Comparison of ENCODE assay signal across 24 mouse cellular contexts in genomic region chr1:151053268-151053667, GRCm38 (mm10).
DNase-seq lines count a peak whose midpoint lies in the region; ATAC-seq and TF ChIP-seq lines count a peak whose summit lies in the region.
"Had no signal": no experiment of that assay in that cellular context is flagged by ENCODE, and none has a peak within 500 bp of the region (broad histone marks: within the 10 kb centered on the region; RNA-seq: fewer than 3 reads in every experiment).

No protein-coding gene starts in this region.

- no peak for TF ChIP-seq POLR2A in CH12.LX (IDR thresholded peaks at IDR 0.05; ENCODE audit: low read depth, low read length)

- 56% methylated on average over 5 of the region's 5 CpGs for WGBS in intestine, embryonic 15.5 days

- no peak overlapping the region for H3K9ac ChIP-seq in CH12.LX (ENCODE audit: insufficient read depth, low read depth)
- H3K9ac ChIP-seq in intestine, embryonic 15.5 days: no peak overlapping the region
- H3K9ac ChIP-seq: forebrain, embryonic 12.5 days; hindbrain, embryonic 13.5 days; liver, embryonic 12.5 days; liver, postnatal 0 days; midbrain, embryonic 13.5 days had no signal

- H3K27me3 ChIP-seq in CH12.LX (replicated peaks): no peaks in the 10 kb centered on the region
- no peaks in the 10 kb centered on the region for H3K27me3 ChIP-seq in intestine, embryonic 15.5 days (replicated peaks)
- H3K27me3 ChIP-seq: forebrain, embryonic 12.5 days; hindbrain, embryonic 13.5 days; liver, embryonic 12.5 days; midbrain, embryonic 13.5 days had no signal

- no peaks in the 10 kb centered on the region for H3K9me3 ChIP-seq in CH12.LX (replicated peaks; ENCODE audit: low read length)
- H3K9me3 ChIP-seq in intestine, embryonic 15.5 days: no peaks in the 10 kb centered on the region
- H3K9me3 ChIP-seq: forebrain, embryonic 12.5 days; hindbrain, embryonic 13.5 days; liver, embryonic 12.5 days; midbrain, embryonic 13.5 days had no signal

- peak overlapping the region; percentile 50; the same call in 1 of the 2 replicates for H3K4me2 ChIP-seq in CH12.LX (ENCODE audit: insufficient read depth, low read depth, poor library complexity, severe bottlenecking)
- no peak overlapping the region for H3K4me2 ChIP-seq in intestine, embryonic 15.5 days (replicated peaks)
- H3K4me2 ChIP-seq: forebrain, embryonic 12.5 days; heart, embryonic 11.5 days; hindbrain, embryonic 13.5 days; liver, embryonic 12.5 days; midbrain, embryonic 13.5 days had no signal

- no peak overlapping the region for H3K4me3 ChIP-seq in CH12.LX (replicated peaks in 1 of 3; ENCODE audit: low read depth in 2 of 3, low read length in 2 of 3, poor library complexity in 1 of 3)
- no peak overlapping the region for H3K4me3 ChIP-seq in intestine, embryonic 15.5 days (replicated peaks)
- H3K4me3 ChIP-seq: erythroblast, embryonic 14.5 days; forebrain, embryonic 12.5 days; hindbrain, embryonic 13.5 days; liver, embryonic 12.5 days; midbrain, embryonic 13.5 days had no signal

- peak; percentile 36 for DNase-seq in kidney, adult 18-20 months
- no peak for DNase-seq in kidney, adult 11 months
- DNase-seq in CH12.LX (ENCODE audit: extremely low read depth): peak; percentile 62
- DNase-seq in kidney, postnatal 36 days: peak; percentile 63 to 64
- DNase-seq in embryo, embryonic 10 days (ENCODE audit: low spot score): no peak
- no peak for DNase-seq in adrenal gland, adult (ENCODE audit: inconsistent age in 2 of 2, low spot score in 1 of 2)
- DNase-seq: adrenal gland, postnatal 10 days; B cell, adult 2 months; cerebellum, adult 18-20 months; cerebellum, postnatal 10 days; gastrocnemius, postnatal 14 days; heart, postnatal 36 days; layer of hippocampus, postnatal 36 days; left cerebral cortex, postnatal 4 days; liver, postnatal 0 days; thymus, postnatal 4 days had no signal

- ATAC-seq in intestine, embryonic 15.5 days: 0 out of 2 replicates have a peak, but pooled peaks have one; percentile 42
- ATAC-seq: liver, embryonic 12.5 days; liver, postnatal 0 days; midbrain, embryonic 13.5 days had no signal

- no peak overlapping the region for H3K27ac ChIP-seq in CH12.LX (ENCODE audit: insufficient read depth, low read depth)
- no peak overlapping the region for H3K27ac ChIP-seq in intestine, embryonic 15.5 days
- H3K27ac ChIP-seq: forebrain, embryonic 12.5 days; hindbrain, embryonic 13.5 days; liver, embryonic 12.5 days; macrophage; midbrain, embryonic 13.5 days had no signal

- peaks cover 6 to 26% of the 10 kb centered on the region in 2 experiments for H3K4me1 ChIP-seq in CH12.LX (ENCODE audit: control insufficient read depth in 1 of 2, insufficient read depth in 2 of 2)
- no peaks in the 10 kb centered on the region for H3K4me1 ChIP-seq in intestine, embryonic 15.5 days (replicated peaks)
- H3K4me1 ChIP-seq: forebrain, embryonic 12.5 days; hindbrain, embryonic 13.5 days; liver, embryonic 12.5 days; midbrain, embryonic 13.5 days had no signal

- no peaks in the 10 kb centered on the region for H3K36me3 ChIP-seq in CH12.LX (replicated peaks in 1 of 2; ENCODE audit: control insufficient read depth in 1 of 2, insufficient read depth in 1 of 2, low read length in 1 of 2)
- no peaks in the 10 kb centered on the region for H3K36me3 ChIP-seq in intestine, embryonic 15.5 days
- H3K36me3 ChIP-seq: forebrain, embryonic 12.5 days; hindbrain, embryonic 13.5 days; liver, embryonic 12.5 days; midbrain, embryonic 13.5 days had no signal

- in situ Hi-C loops in CH12.LX (cut with MboI; ENCODE audit: low pct_ligation_motif_present, low pct_unique_long_range_greater_than_20kb, low sequenced_read_pairs): no loop called here

- no peaks in the 10 kb centered on the region for H3K79me2 ChIP-seq in CH12.LX (replicated peaks; ENCODE audit: control insufficient read depth, extremely low read depth, insufficient read depth, poor library complexity, severe bottlenecking)

- TF ChIP-seq CTCF in CH12.LX (conservative IDR thresholded peaks at IDR 0.05 in 1 of 2, IDR thresholded peaks at IDR 0.05 in 1 of 2; ENCODE audit: low read depth in 2 of 2, low read length in 2 of 2): no peak

- TF ChIP-seq EP300 in CH12.LX (IDR thresholded peaks at IDR 0.05; ENCODE audit: low read length): peak; percentile 42; the same call in 1 of the 2 replicates

- dilution Hi-C loops in CH12.LX (cut with MboI; ENCODE audit: extremely low pct_ligation_motif_present, extremely low pct_unique_long_range_greater_than_20kb, low sequenced_read_pairs): no loop called here

- TF ChIP-seq RAD21 in CH12.LX (IDR thresholded peaks at IDR 0.05; ENCODE audit: low read depth, low read length): no peak

TF ChIP-seq in CH12.LX, 34 proteins besides CTCF, POLR2A, EP300 and RAD21:
- TF ChIP-seq ZNF384 (IDR thresholded peaks at IDR 0.05; ENCODE audit: low read depth, low read length): no peak
- TF ChIP-seq E2F4 (IDR thresholded peaks at IDR 0.05; ENCODE audit: insufficient replicate concordance, low read depth, low read length): no peak
- TF ChIP-seq CHD1 (IDR thresholded peaks at IDR 0.05; ENCODE audit: low read depth, low read length): peak; percentile 97
- TF ChIP-seq MAZ (IDR thresholded peaks at IDR 0.05; ENCODE audit: low read depth, low read length): 0 out of 2 replicates have a peak, but pooled peaks have one; percentile 49
- no peak for TF ChIP-seq ZKSCAN1 (IDR thresholded peaks at IDR 0.05; ENCODE audit: borderline replicate concordance, low read depth, low read length)
- peak; percentile 59; the same call in 1 of the 2 replicates for TF ChIP-seq MEF2A (IDR thresholded peaks at IDR 0.05; ENCODE audit: borderline replicate concordance, low read depth, low read length)
- TF ChIP-seq JUND (conservative IDR thresholded peaks at IDR 0.05; ENCODE audit: low read depth, low read length): peak; percentile 20; the same call in 1 of the 2 replicates
- no peak for TF ChIP-seq ZMIZ1 (IDR thresholded peaks at IDR 0.05; ENCODE audit: low read depth, low read length)
- TF ChIP-seq SIN3A (IDR thresholded peaks at IDR 0.05; ENCODE audit: low read length): 0 out of 2 replicates have a peak, but pooled peaks have one; percentile 54
- TF ChIP-seq MYC (IDR thresholded peaks at IDR 0.05; ENCODE audit: low read depth, low read length): peak; percentile 70; the same call in 1 of the 2 replicates
- peak; percentile 68 for TF ChIP-seq MXI1 (IDR thresholded peaks at IDR 0.05; ENCODE audit: low read depth, low read length)
- peak; percentile 94 for TF ChIP-seq IRF4 (IDR thresholded peaks at IDR 0.05; ENCODE audit: low read depth, low read length)
- TF ChIP-seq TBP (conservative IDR thresholded peaks at IDR 0.05; ENCODE audit: low read depth, low read length): no peak
- peak; percentile 87 for TF ChIP-seq BHLHE40 (IDR thresholded peaks at IDR 0.05; ENCODE audit: low read depth, low read length)
- TF ChIP-seq ELF1 (IDR thresholded peaks at IDR 0.05; ENCODE audit: low read depth, low read length): 0 out of 2 replicates have a peak, but pooled peaks have one; percentile 13
- TF ChIP-seq ETS1 (conservative IDR thresholded peaks at IDR 0.05; ENCODE audit: low read depth, low read length): peak; percentile 58; the same call in 1 of the 2 replicates
- TF ChIP-seq RCOR1 (conservative IDR thresholded peaks at IDR 0.05; ENCODE audit: low read depth, low read length): 0 out of 2 replicates have a peak, but pooled peaks have one; percentile 42
- TF ChIP-seq TCF12 (IDR thresholded peaks at IDR 0.05; ENCODE audit: low read depth, low read length): peak; percentile 49
- no peak for TF ChIP-seq KAT2A (IDR thresholded peaks at IDR 0.05; ENCODE audit: insufficient replicate concordance, low read length)

Comparison
In these comparisons a context has a peak if more than half of its experiments do, and no peak if none do; other contexts are left out.
1. DNase-seq: peak in kidney, adult 18-20 months (single experiment), CH12.LX (single experiment) and kidney, postnatal 36 days (2 of 2); none in kidney, adult 11 months (single experiment), embryo, embryonic 10 days (single experiment) and adrenal gland, adult (0 of 2).